Mouse (Mus musculus) heart, postnatal 0 days (tissue): ENCODE measurements around the gene Stx7. TPM values are rescaled to one million over a fixed set of nuclear protein-coding genes. Genes with fewer than 3 reads are reported as not detected.
A peak's percentile ranks its signal among the peaks of the same experiment; 100 is the strongest.

Experiments
- ATAC-seq: fragments of 200-750 bp; cut with Nextera tagmentation; 2 replicates; pipeline ENCODE4 v1.8.0; 2017; ENCODE audit warnings: low read depth, moderate number of reproducible peaks, moderate library complexity; ENCODE audit not compliant: insufficient read depth
- DNase-seq: peaks from one replicate; pipeline ENCODE4 v3.0.0-alpha.2; 2016; ENCODE audit warnings: low spot score
- H3K27ac ChIP-seq: fragments of 300-500 bp; sonication (generic); 2 replicates; pipeline ENCODE4 v1.5.1; 2014; ENCODE audit warnings: low read depth, mild to moderate bottlenecking
- H3K27me3 ChIP-seq: fragments of 300-500 bp; sonication (generic); 2 replicates; pipeline ENCODE4 v1.6.1; 2014; ENCODE audit warnings: low read length, mixed read lengths; ENCODE audit not compliant: control insufficient read depth, insufficient read depth
- H3K36me3 ChIP-seq: fragments of 300-500 bp; sonication (generic); replicated peaks from 2 replicates; pipeline ENCODE4 v1.6.1; 2014; ENCODE audit warnings: low read length, mixed read lengths; ENCODE audit not compliant: control insufficient read depth, insufficient read depth
- H3K4me1 ChIP-seq: fragments of 300-500 bp; sonication (generic); 2 replicates; pipeline ENCODE4 v1.6.1; 2014; ENCODE audit warnings: antibody characterized with exemption; ENCODE audit not compliant: control insufficient read depth, insufficient read depth
- H3K4me2 ChIP-seq: fragments of 300-500 bp; sonication (generic); 2 replicates; pipeline ENCODE4 v1.6.1; 2014; ENCODE audit warnings: low read depth, mild to moderate bottlenecking, low read length, moderate library complexity
- H3K4me3 ChIP-seq: fragments of 300-500 bp; sonication (generic); 2 replicates; pipeline ENCODE4 v1.5.1; 2014; ENCODE audit warnings: low read depth, low read length
- H3K9ac ChIP-seq: fragments of 300-500 bp; sonication (generic); replicated peaks from 2 replicates; pipeline ENCODE4 v1.6.1; 2014; ENCODE audit warnings: low read depth, low read length, mixed read lengths
- H3K9me3 ChIP-seq: fragments of 300-500 bp; sonication (generic); replicated peaks from 2 replicates; pipeline ENCODE4 v1.6.1; 2016; ENCODE audit warnings: low read length; ENCODE audit not compliant: control insufficient read depth
- CTCF ChIP-seq: IDR thresholded peaks from 2 replicates; pipeline ENCODE4 v1.5.1; 2016; ENCODE audit warnings: antibody characterized with exemption, control low read depth, low read depth
- EP300 ChIP-seq: IDR thresholded peaks from 2 replicates; pipeline ENCODE4 v1.6.1; 2016; ENCODE audit warnings: antibody characterized with exemption, low read depth
- WGBS: fragments of 180-500 bp; shearing (Covaris S2); extraction: QIAGEN DNeasy Blood & Tissue Kit; methylation state at CpG from one replicate; pipeline ENCODE4 v1.1.7; 2014; 5-methylcytosine and 5-hydroxymethylcytosine counted together
- polyA plus RNA-seq: library from polyadenylated mRNA; unstranded; fragments of >200 nt; fragmentation: Nextera tagmentation; extraction: Ambion mirVana; gene quantifications from 2 replicates; pipeline ENCODE4 v1.2.1, GENCODE M21; 2015
- total RNA-seq: library from RNA; depleted of rRNA; stranded (reverse); fragments of >200 nt; gene quantifications from 2 replicates; pipeline ENCODE4 v1.2.3, GENCODE M21; 2014; ENCODE audit warnings: low replicate concordance

The Stx7 gene
- total and polyA plus RNA-seq, 2 experiments from 2014 or later, result 30.1 to 67.8 TPM

GRCm38 (mm10) chr10:24160349-24160748, 11.2 kb downstream of the Stx7 start:
- Histone ChIP-seq H3K27ac (no peak overlapping the region), H3K9me3 (no peaks in the 10 kb centered on the region), H3K9ac (no peak overlapping the region), H3K4me2 (no peak overlapping the region), H3K27me3 (no peaks in the 10 kb centered on the region), H3K4me3 (no peak overlapping the region), H3K36me3 (peaks cover 26% of the 10 kb centered on the region), H3K4me1 (peaks cover 16% of the 10 kb centered on the region; the same call in 1 of the 2 replicates)
- no peak for ATAC-seq
- TF ChIP-seq EP300 (no peak), CTCF (no peak)
- no peak for DNase-seq
- 84% methylated on average over 7 of the region's 7 CpGs for WGBS

GRCm38 (mm10) chr10:24164137-24164908, 15.2 kb downstream of the Stx7 start:
- Histone ChIP-seq H3K4me1 (peaks cover 28% of the 10 kb centered on the region), H3K4me3 (no peak overlapping the region), H3K36me3 (no peaks in the 10 kb centered on the region; the same call in 1 of the 2 replicates), H3K9me3 (no peaks in the 10 kb centered on the region), H3K27me3 (no peaks in the 10 kb centered on the region), H3K4me2 (no peak overlapping the region), H3K9ac (no peak overlapping the region), H3K27ac (peak overlapping the region; percentile 15; the same call in 1 of the 2 replicates)
- DNase-seq, result peak; percentile 53
- ATAC-seq, result peak; percentile 85
- TF ChIP-seq EP300 (0 out of 2 replicates have a peak, but pooled peaks have one; percentile 21), CTCF (no peak)
- WGBS, result 30% methylated on average over 11 of the region's 11 CpGs

GRCm38 (mm10) chr10:24164909-24165304, 15.8 kb downstream of the Stx7 start:
- Histone ChIP-seq H3K36me3 (no peaks in the 10 kb centered on the region; the same call in 1 of the 2 replicates), H3K27ac (peak overlapping the region; percentile 15; the same call in 1 of the 2 replicates), H3K4me3 (no peak overlapping the region), H3K9me3 (no peaks in the 10 kb centered on the region), H3K4me1 (peaks cover 28% of the 10 kb centered on the region), H3K27me3 (no peaks in the 10 kb centered on the region), H3K4me2 (no peak overlapping the region), H3K9ac (no peak overlapping the region)
- WGBS, result 74% methylated on average over 6 of the region's 6 CpGs
- TF ChIP-seq CTCF, result no peak
- TF ChIP-seq EP300, result no peak
- ATAC-seq, result no peak
- no peak for DNase-seq

GRCm38 (mm10) chr10:24165526-24166055, 16.5 kb downstream of the Stx7 start:
- Histone ChIP-seq H3K9ac (no peak overlapping the region), H3K27ac (no peak overlapping the region), H3K36me3 (no peaks in the 10 kb centered on the region; the same call in 1 of the 2 replicates), H3K4me2 (no peak overlapping the region), H3K9me3 (no peaks in the 10 kb centered on the region), H3K4me3 (no peak overlapping the region), H3K27me3 (no peaks in the 10 kb centered on the region), H3K4me1 (peaks cover 28% of the 10 kb centered on the region)
- DNase-seq, result no peak
- WGBS, result 50% methylated on average over 1 of the region's 1 CpGs
- ATAC-seq, result no peak
- TF ChIP-seq EP300 (no peak), CTCF (no peak)

- no peak overlapping the region for H3K9ac ChIP-seq
- H3K4me3 ChIP-seq, result no peak overlapping the region
- TF ChIP-seq EP300 (no peak), CTCF (no peak)
- no peaks in the 10 kb centered on the region for H3K9me3 ChIP-seq
- ATAC-seq (no peak), DNase-seq (no peak)
- 63% methylated on average over 11 of the region's 11 CpGs for WGBS
- H3K27me3 ChIP-seq, result no peaks in the 10 kb centered on the region
- H3K4me1 ChIP-seq, result peaks cover 28% of the 10 kb centered on the region
- H3K36me3 ChIP-seq, result no peaks in the 10 kb centered on the region
- no peak overlapping the region for H3K27ac ChIP-seq
- no peak overlapping the region for H3K4me2 ChIP-seq
Observed at GRCm38 (mm10) chr10:24167978-24168583, 19.0 kb downstream of the Stx7 start.
